Mouse (Mus musculus) yolk sac, embryonic 10.5 days (tissue): ENCODE measurements around the gene Hnrnpl.

Experiments
- DNase-seq: peaks from one replicate; pipeline ENCODE4 v3.0.0-alpha.2; 2017; ENCODE audit warnings: low spot score

The Hnrnpl gene

DNA sequence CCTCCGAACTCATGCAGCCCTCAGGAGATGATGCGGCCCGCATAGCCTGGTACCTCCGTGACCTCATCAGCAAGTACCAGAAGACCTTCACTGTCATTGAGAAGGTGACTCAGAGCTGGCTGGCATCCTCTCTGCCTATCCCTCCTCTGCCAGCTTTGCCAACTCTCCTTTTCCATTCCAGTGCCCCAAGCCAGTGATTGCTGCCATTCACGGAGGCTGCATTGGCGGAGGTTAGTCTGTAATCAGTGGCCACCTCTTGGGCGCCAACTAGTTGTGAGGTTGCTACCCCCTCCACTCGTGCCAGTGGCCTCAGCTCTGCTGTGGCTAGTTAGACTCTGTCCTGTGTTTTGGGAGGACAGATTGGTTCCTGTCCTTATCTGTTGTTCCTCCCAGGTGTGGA is 21.5 kb downstream of the Hnrnpl start:
- no peak for DNase-seq

DNA sequence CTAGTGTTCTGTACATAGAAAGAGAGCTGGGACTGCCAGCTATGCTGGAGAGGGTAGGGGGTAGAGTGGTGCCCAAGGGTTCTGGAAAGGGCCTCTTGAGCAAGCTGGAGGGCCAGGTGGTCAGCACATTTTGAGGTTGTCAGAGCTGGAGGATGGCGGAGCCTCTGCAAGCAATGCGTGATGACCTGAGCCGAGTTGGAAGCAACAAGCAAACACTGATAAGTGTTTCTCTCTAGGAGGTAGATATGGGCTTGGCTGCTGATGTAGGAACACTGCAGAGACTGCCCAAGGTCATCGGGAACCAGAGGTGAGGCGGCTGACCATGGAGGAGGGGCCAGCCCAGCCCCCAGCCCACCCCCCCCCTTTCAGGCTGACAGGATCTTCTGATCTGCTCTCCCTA is 22.6 kb downstream of the Hnrnpl start:
- peak; percentile 67 for DNase-seq

DNA sequence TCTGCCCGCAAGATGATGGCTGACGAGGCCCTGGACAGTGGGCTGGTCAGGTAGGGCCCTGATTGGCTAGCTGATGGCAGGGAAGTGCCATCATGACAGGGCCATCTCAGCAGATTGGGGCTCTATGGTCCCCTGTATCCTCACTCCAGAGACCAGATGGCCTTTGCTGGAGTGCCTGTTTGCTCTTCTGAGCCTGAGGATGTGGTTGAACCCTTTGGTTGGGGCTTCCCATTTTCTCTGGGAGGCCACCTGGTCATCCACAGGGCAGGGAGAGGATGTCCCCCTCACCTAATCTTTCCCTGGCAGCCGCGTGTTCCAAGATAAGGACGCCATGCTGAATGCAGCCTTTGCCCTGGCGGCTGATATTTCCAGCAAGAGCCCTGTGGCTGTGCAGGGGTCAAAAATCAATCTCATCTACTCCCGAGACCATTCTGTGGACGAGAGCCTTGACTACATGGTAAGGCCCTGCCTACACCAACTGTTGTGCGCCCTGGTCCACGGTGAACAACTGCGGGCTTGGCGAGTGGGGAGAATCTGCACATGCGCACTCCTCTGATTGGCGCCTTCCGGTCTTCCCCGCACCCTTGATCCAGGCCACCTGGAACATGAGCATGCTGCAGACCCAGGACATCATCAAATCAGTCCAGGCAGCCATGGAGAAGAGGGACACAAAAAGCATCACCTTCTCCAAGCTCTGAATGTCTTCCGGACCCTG is 23.2 kb downstream of the Hnrnpl start:
- peak; percentile 50 for DNase-seq

DNA sequence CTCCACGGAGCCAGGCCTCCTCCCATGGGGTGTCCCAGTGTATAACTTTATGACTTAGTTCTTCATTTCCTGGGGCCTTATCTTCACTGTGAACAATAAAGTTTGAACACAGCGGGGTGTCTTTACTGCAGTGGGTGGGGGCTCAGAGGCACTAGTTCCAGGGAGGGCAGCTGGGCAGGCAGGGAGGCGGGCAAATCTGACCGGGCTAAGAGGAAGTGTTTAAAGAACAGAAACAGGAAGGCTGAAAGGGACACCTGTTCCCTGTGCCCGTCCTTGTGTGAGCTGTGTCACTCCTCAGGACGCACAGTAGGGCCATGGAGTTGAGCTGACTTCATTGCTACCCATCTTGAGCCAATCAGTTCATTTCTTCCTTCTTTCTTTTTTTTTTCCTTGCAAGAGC is 23.8 kb downstream of the Hnrnpl start:
- no peak for DNase-seq

DNA sequence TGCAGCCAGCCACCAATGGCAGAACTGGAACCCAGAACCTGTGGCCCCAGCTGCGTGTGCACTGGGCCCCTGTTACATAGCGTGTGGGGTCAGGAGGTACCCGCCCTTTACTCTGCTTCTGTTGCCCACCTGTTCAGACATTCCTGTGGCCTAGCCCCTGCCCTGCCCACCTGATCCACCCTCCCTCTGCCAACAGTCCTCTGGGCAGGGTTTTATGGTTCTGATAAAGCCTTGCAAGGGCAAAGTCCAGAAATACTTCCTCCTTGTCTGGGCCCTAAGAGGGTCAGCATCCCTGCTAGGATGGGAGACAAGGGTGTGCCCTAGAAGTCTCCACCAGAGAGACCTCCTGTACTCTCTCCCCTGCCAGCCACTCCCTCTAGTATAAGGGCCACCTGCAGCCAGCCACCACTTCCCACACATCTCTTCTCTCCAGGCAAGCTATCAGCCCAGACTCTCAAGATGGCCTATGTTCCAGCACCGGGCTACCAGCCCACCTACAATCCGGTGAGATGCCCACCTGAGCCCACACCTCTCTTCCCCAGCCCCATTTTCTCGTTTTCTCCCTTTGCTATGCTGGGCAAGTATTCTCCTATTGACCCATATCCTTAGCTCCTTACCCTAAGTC is 25.5 kb downstream of the Hnrnpl start, which contains the start of gene Lgals4:
Gene Lgals4, plus strand, starts transcription at position 132 of the 625 bp plus-strand sequence.
- no peak for DNase-seq

DNA sequence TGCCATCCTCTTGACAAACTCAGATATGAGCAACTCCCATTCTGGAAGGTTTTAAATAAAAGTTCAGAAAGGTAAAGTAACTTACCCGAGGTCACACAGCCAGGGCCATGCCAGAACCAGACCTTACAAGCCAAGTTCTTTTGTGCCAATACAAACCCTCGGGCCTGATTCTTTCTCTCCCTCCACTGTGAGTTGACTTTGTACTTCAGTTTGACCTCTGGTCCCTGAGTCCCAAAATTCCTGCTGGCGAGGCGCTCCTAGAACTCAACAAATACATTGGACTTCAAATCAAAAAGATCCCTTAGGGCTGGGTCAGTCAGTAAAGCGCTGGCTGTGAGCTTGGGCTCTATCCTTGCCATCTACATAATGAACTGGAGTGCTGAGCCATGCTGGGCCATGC is 28.6 kb downstream of the Hnrnpl start:
- peak; percentile 60 for DNase-seq

DNA sequence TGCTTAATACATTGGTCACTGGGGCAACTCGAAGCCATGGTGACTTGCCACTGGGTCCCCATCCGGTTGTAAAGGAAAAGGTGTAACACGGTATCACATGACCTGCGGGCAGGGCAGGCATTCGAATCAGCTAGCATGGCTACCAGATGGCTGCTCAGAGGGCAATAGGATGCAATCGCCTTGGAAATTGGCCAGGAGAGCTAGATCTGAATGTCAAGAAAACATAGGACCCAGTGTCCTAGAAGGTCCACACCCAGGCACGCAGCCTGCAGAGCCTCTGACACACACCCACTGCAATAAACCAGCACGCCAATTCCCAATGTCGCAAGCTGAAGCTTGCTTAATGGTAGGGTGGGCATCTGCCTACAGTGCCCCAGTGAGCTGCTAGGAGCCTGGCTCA is 30.0 kb downstream of the Hnrnpl start:
- DNase-seq: peak; percentile 32

DNA sequence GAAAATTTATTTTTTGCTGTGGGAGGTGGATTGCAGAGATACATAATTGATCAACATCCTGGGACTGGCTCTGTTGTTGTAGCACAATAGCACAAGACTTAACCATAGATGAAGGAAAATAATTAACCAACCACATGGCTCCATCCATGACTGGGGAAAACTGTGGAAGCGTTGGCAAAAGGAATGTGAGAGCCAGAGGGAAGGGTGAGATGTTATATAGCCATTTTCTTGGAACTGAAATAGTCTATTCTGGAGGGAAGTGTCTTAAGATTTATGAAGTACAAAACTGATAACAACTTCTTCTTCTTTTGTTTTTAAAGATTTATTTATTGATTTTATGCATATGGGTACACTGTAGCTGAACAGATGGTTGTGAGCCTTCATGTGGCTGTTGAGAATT is 38.9 kb downstream of the Hnrnpl start:
- DNase-seq: no peak

DNA sequence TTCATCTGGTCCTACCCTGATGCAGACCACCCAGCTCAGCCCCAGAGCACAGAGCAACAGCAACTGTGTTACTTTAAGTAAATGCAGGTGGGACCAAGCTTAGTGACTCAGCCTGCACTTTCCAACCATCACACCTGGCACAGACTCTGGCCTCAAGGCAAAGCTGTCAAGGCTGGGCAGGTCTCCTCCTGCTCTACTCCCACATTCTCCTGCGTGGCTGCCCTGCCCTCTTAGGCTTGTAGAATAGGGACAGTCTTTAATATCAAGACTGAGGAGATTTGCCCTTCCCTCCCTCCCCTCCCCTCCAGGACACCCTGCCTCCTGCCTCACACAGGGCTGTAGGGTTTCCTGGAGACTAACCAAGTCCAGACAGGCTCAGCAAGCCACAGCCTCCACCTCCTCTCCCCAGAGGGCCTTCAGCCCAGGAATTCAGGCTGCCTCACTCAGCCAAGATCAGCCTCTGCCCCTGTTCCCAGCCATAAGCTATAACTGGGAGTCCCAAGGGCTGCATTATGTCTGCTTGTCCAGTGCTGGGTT is 41.4 kb downstream of the Hnrnpl start:
- DNase-seq: no peak

DNA sequence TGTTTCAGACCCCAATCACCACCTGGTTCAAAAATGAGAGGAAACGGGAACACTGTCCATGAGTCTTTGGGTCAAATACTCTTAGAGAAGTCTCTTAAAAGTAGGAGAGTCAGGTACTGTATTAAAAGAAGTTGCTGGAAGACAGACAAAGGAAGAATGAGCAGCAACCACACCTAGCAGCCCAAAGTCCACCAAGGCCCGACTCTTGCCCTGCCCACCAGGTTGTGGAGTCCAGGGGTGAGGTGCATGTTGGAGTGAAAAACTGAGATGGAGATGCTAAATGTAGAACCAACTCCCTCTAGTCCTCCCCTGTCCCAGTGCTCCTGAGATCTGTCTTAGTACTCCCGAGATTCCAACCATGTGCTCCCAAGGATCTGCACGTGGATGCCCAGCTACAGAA is 42.3 kb downstream of the Hnrnpl start:
- DNase-seq: no peak

DNA sequence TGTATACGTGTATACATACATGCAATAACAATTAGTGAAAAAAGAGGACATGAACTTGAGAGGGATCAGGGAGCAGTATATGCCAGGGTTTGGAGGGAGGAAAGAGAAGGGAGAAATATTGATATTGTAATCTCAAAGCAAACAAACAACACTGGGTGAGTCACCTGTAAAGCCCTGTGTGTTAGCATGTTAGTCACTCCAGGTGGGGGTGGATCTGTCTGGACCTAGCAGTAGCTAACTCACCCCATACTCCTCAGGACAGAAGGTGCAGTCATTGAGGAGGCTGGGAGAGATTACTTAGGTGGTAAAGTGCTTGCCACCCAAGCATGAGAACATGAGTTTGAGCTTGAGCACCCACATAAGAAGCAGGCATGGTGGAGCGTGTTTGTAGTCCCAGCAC is 51.6 kb downstream of the Hnrnpl start:
- no peak for DNase-seq

DNA sequence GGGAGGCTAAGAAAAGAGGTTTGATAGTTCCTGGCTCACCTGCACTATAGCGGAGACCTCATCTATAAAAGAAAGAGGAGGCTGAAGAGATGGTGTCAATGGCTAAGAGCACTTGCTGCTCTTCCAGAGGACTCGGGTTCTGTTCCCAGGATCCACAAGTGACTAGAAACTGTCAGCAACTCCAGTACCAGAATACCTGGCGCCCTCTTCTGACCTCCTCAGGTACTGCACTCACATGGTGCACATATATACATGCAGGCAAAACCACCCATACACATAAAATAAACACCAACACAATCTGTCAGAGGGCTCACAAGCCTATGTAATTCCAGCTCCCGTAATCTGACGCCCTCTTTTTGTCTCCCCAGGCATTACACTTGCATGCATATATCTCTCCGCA is 52.6 kb downstream of the Hnrnpl start:
- no peak for DNase-seq

DNA sequence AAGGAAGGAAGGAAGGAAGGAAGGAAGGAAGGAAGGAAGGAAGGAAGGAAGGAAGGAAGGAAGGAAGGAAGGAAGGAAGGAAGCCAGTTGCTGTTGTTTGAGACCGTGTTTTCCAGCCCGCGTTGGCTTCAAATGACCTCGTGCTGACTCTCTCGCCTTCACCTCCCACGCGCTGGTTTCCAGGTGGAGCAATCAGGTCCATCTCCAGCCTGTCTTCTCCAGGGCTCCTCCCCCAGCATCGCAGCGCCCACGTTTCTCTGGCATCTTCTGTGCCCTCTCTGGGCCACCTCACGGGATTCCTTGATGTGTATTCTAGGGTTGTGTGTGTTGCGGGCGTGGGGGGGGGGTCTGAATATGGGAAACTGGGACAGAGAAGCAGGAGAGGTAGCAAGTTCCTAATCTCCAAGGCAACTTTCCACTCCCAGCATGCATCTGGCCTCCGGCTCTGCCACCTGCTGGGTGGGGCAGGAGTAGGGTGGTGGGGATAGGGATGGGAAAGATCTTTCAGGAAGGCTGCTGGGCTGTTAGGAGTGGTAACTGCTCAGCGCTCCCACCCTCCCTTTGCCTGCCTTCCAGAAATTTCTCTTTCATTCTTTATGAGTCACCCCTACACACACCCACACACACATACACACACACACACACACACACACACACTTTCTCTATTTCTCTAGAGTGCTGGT is 54.6 kb downstream of the Hnrnpl start:
- DNase-seq: no peak

DNA sequence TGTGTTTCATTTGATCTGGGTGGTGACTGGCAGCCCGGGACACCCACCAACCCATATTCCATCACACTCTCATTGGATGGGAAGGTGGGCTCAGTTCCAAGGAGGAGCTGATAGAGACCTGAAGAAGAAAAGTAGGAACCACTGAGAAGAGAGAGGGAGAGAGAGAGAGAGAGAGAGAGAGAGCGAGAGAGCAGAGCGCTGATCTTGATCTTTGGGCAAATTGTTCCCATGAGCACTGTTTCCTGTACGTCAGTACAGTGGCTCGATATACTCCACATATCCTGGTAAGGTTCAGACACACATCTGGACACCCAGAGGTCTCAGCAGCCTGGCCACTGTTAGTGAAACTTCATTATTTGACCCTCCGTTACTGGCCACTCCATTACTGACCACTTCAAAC is 55.2 kb downstream of the Hnrnpl start, which contains the start of gene Lgals7:
Gene Lgals7, plus strand, starts transcription at position 314 of the 400 bp plus-strand sequence.
- no peak for DNase-seq

DNA sequence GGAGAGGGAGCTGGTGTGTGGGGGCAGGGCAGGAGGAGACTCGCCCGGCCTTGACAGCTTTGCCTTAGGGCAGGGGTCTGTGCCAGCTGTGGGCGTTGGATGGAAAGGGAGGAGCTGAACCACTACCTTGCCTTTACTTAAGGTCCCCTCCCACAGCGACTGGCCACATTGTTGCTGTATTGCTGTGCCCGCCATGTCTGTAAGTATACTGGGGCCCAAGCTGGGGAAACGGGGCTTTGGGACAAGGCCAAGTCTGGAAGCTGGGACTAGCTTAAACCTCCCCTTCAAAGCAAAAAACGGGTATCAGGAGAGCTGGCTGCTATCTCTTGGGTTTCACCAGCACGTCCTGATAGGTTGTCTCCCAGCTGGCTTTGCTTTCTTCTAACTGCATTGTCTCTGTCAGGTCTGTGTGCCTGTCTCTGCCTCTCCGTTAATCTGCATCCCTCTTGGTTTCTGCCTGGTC is 56.0 kb downstream of the Hnrnpl start:
- no peak for DNase-seq

DNA sequence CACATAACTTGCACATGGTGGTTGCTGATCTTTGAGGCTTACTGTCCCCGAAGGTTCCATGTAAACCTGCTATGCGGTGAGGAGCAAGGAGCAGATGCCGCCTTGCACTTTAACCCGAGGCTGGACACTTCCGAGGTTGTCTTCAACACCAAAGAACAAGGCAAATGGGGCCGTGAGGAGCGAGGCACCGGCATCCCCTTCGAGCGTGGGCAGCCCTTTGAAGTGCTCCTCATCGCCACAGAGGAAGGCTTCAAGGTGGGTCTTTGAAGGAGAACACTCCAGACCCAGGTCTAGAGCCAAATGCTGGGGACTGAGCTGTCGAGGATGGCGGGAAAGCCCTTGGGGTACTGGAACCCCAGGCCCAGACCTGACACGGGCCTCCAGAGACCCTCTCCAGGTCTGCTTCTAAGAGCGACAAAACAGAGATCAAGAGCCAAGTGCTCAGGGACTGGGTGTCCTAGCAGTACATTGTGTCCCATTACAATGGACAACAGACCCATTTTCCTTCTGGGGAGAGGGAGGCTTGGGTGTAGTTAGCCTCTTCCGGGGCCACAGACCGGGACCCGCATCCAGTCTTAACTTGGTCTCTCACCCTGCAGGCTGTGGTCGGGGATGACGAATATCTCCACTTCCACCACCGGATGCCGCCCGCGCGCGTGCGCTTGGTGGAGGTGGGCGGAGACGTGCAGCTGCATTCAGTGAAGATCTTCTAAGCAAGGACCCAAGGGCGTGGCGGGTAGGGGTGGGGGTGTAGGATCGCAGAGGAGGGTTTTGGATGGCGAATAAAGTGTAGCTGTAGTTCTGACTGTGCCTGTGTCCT is 57.4 kb downstream of the Hnrnpl start:
- peak; percentile 67 for DNase-seq

DNA sequence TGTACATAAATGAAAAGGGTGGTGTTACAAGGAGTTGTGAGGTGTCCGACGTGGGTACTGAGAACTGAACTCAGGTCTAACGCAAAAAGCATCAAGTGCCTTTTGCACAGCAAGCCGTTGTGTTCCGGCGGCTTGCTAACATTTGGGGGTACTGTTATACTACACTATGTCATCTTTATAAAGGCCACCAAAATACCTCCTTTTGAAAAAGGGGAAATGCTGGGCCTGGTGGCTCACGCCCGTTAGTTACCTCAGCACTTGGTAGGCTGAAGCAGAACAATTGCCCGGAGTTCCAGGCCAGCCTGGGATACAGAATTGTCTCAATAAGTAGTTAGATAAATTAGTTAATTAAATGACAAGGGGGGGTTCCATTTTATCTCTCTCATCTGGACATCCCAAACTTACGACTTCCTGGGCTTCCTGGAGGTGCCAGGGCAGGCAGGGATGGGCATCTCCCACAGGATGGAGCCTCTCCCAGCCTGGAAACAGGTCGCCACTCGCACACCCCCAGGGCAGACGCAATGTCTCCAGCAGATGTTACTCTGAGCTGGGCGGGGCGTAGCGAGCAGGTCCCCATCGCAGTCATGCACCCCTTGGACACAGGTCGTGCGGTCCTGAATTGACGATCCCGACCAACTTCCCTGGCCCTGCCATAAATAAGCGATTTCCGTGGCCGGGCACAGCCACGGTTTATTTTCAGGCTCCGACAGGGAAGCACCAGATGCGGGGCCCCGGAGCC is 58.6 kb downstream of the Hnrnpl start:
- DNase-seq: no peak

DNA sequence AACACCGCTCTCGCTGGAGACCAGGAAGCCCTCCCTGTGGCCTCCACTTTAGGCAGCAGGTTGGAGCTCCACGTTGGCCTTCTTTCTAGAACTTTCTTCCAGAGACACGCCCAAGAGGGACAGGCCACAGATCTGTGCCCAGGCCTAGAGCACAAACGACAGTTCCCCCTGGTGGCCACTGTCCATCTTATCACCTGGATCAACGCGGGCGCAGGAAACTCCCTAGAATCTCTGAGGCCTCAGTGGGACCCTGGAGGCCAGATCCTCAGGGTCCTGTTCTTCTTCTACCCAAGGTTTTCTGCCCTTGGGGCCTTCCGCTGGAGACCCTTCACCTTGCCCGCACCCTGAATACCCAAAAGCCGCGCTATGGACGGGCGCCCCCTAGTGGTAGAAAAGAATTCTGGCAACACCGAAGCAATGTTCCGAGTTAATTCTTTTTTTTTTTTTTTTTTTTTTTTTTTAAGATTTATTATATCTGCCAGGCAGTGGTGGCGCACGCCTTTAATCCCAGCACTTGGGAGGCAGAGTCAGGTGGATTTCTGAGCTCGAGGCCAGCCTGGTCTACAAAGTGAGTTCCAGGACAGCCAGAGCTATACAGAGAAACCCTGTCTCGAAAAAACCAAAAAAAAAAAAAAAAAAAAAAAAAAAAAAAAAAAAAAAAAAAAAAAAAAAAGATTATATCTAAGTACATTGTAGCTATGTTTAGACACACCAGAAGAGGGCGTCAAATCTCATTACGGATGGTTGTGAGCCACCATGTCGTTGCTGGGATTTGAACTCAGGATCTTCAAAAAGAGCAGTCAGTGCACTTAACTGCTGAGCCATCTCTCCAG is 59.4 kb downstream of the Hnrnpl start:
- peak; percentile 75 for DNase-seq

DNA sequence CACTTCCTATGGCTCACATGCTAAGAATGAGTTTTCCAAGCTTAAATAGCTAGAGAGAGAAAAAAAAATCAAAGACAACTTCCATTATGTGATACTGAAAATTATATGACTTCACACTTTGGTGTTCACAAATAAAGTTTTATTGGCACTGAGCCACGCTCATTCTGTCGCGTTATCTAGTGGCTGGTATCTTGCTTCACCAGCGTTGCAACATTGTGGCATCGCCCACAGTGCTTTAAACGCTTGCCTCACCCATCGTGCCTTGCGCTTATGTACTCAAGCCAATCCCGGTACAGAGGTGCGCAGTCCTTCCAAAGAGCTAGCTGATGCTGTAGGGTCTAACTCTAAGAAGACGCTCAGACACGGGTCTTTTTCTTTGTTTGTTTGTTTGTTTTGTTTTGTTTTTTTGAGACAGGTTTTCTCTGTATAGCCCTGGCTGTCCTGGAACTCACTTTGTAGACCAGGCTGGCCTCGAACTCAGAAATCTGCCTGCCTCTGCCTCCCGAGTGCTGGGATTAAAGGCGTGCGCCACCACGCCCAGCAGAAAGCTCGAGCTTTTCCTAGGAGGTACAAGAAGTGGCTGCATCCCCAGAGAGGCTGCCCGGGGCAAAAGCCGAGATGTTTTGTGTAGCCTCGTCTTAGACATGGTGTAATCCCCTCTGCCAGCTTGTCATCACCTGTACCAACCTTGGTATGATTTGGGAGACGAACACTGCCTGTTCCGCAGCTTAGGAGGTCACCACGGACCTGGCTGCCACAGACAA is 62.7 kb downstream of the Hnrnpl start:
- DNase-seq: no peak
